10 mouse cellular contexts compared by ENCODE assay signal in genomic region chr7:141432741-141433516, GRCm38 (mm10). TPM values are rescaled to one million over a fixed set of nuclear protein-coding genes. Genes with fewer than 3 reads are reported as not detected.
DNase-seq lines count a peak whose midpoint lies in the region; ATAC-seq and TF ChIP-seq lines count a peak whose summit lies in the region.
"Had no signal": no experiment of that assay in that cellular context is flagged by ENCODE, and none has a peak within 500 bp of the region (broad histone marks: within the 10 kb centered on the region; RNA-seq: fewer than 3 reads in every experiment).

No protein-coding gene starts in this region.

- H3K4me1 ChIP-seq in heart, postnatal 0 days (ENCODE audit: control insufficient read depth, insufficient read depth): peaks cover 28% of the 10 kb centered on the region
- peaks cover 77% of the 10 kb centered on the region for H3K4me1 ChIP-seq in midbrain, embryonic 13.5 days (replicated peaks)

- H3K9me3 ChIP-seq in heart, postnatal 0 days (replicated peaks; ENCODE audit: control insufficient read depth, low read length): no peaks in the 10 kb centered on the region
- H3K9me3 ChIP-seq in midbrain, embryonic 13.5 days: no peaks in the 10 kb centered on the region

- no peak overlapping the region for H3K9ac ChIP-seq in heart, postnatal 0 days (replicated peaks; ENCODE audit: low read depth, low read length)
- peak overlapping the region; percentile 83 for H3K9ac ChIP-seq in midbrain, embryonic 13.5 days (replicated peaks)

- peaks cover 20% of the 10 kb centered on the region for H3K36me3 ChIP-seq in heart, postnatal 0 days (replicated peaks; ENCODE audit: control insufficient read depth, insufficient read depth, low read length)
- H3K36me3 ChIP-seq in midbrain, embryonic 13.5 days: peaks cover 37% of the 10 kb centered on the region

- peak; percentile 30; the same call in 1 of the 2 replicates for TF ChIP-seq CTCF in layer of hippocampus, adult 2 months (conservative IDR thresholded peaks at IDR 0.05)
- no peak for TF ChIP-seq CTCF in heart, postnatal 0 days (IDR thresholded peaks at IDR 0.05; ENCODE audit: low read depth)

- no peaks in the 10 kb centered on the region for H3K27me3 ChIP-seq in heart, postnatal 0 days (ENCODE audit: control insufficient read depth, insufficient read depth, low read length)
- no peaks in the 10 kb centered on the region for H3K27me3 ChIP-seq in midbrain, embryonic 13.5 days
- H3K27me3 ChIP-seq: Patski had no signal

- no peak for DNase-seq in layer of hippocampus, adult 2 months (ENCODE audit: low spot score in 2 of 2)
- DNase-seq in layer of hippocampus, adult 9-11 months: no peak
- DNase-seq in cerebellum, adult 11-12 months: peak; percentile 98
- no peak for DNase-seq in heart, postnatal 0 days (ENCODE audit: low spot score)
- DNase-seq in layer of hippocampus, adult 11-12 months (ENCODE audit: low spot score): no peak
- DNase-seq in left cerebral cortex, adult 8-10 months (ENCODE audit: low spot score in 2 of 2): no peak

- TF ChIP-seq EP300 in heart, postnatal 0 days (IDR thresholded peaks at IDR 0.05; ENCODE audit: low read depth): no peak

- no peak for ATAC-seq in heart, postnatal 0 days (ENCODE audit: insufficient read depth, low read depth)
- no peak for ATAC-seq in midbrain, embryonic 13.5 days
- ATAC-seq in megakaryocyte progenitor cell, adult 5-6 weeks (replicated peaks; ENCODE audit: poor library complexity): no peak
- ATAC-seq: Patski had no signal

- H3K27ac ChIP-seq in layer of hippocampus, adult 2 months: peak overlapping the region; percentile 97
- H3K27ac ChIP-seq in heart, postnatal 0 days (ENCODE audit: low read depth): peak overlapping the region; percentile 3; the same call in 1 of the 2 replicates
- H3K27ac ChIP-seq in midbrain, embryonic 13.5 days: no peak overlapping the region

- 76% methylated on average over 6 of the region's 6 CpGs for WGBS in heart, postnatal 0 days
- 91% methylated on average over 6 of the region's 6 CpGs for WGBS in midbrain, embryonic 13.5 days

- no peak overlapping the region for H3K4me2 ChIP-seq in heart, postnatal 0 days (ENCODE audit: low read depth, low read length)
- peak overlapping the region; percentile 93 for H3K4me2 ChIP-seq in midbrain, embryonic 13.5 days (replicated peaks)

- peak overlapping the region; percentile 63 for H3K4me3 ChIP-seq in layer of hippocampus, adult 2 months
- no peak overlapping the region for H3K4me3 ChIP-seq in heart, postnatal 0 days (ENCODE audit: low read depth, low read length)
- peak overlapping the region; percentile 64 for H3K4me3 ChIP-seq in midbrain, embryonic 13.5 days (replicated peaks)
- H3K4me3 ChIP-seq: erythroblast, embryonic 14.5 days had no signal

RNA-seq across cellular contexts. Expression of gene Cend1, which starts 3.6 kb away (rescaled TPM):
- 100 to 1,000 TPM; 251 to 263 TPM for total RNA-seq in layer of hippocampus, adult 2 months (2021)
- total RNA-seq in heart, postnatal 0 days (2014; rRNA removed; ENCODE audit: low replicate concordance): 0.27 and 3.2 TPM in 2 replicates
- 1.7 and 1.8 TPM in 2 replicates for polyA plus RNA-seq in heart, postnatal 0 days (2015; fragmentation: Nextera tagmentation; extraction: Ambion mirVana)
- 43.6 and 44.0 TPM in 2 replicates for polyA plus RNA-seq in midbrain, embryonic 13.5 days (2015; fragmentation: Nextera tagmentation; extraction: Ambion mirVana)
- total RNA-seq in megakaryocyte progenitor cell, adult 5-6 weeks (2015): not detected in 2 replicates
- not detected in 2 replicates for total RNA-seq in megakaryocyte progenitor cell, adult 5-6 weeks (2017)
- total RNA-seq in left cerebral cortex, adult 8-10 months (2022): 100 to 1,000 TPM; 286 to 326 (median 299) TPM
- polyA plus RNA-seq: erythroblast, embryonic 14.5 days had no signal

RNA-seq across cellular contexts. Expression of gene Slc25a22, which starts 4.8 kb away (rescaled TPM):
- total RNA-seq in layer of hippocampus, adult 2 months (2021): 100 to 1,000 TPM; 338 to 343 TPM
- total RNA-seq in heart, postnatal 0 days (2014; rRNA removed; ENCODE audit: low replicate concordance): 9.7 and 17.7 TPM in 2 replicates
- 11.8 and 13.1 TPM in 2 replicates for polyA plus RNA-seq in heart, postnatal 0 days (2015; fragmentation: Nextera tagmentation; extraction: Ambion mirVana)
- 71.3 and 72.1 TPM in 2 replicates for polyA plus RNA-seq in midbrain, embryonic 13.5 days (2015; fragmentation: Nextera tagmentation; extraction: Ambion mirVana)
- total RNA-seq in megakaryocyte progenitor cell, adult 5-6 weeks (2015): 15.5 and 19.8 TPM in 2 replicates
- 4.4 and 5.3 TPM in 2 replicates for total RNA-seq in megakaryocyte progenitor cell, adult 5-6 weeks (2017)
- 100 to 1,000 TPM; 245 to 266 (median 253) TPM for total RNA-seq in left cerebral cortex, adult 8-10 months (2022)

RNA-seq across cellular contexts. Expression of gene Pidd1, which starts 10.9 kb away (rescaled TPM):
- total RNA-seq in layer of hippocampus, adult 2 months (2021): 1 to 10 TPM; 1.1 to 1.7 TPM
- total RNA-seq in heart, postnatal 0 days (2014; rRNA removed; ENCODE audit: low replicate concordance): 0.15 and 2.0 TPM in 2 replicates
- polyA plus RNA-seq in heart, postnatal 0 days (2015; fragmentation: Nextera tagmentation; extraction: Ambion mirVana): 1.7 and 2.3 TPM in 2 replicates
- polyA plus RNA-seq in midbrain, embryonic 13.5 days (2015; fragmentation: Nextera tagmentation; extraction: Ambion mirVana): 6.3 and 7.1 TPM in 2 replicates
- 14.2 and 14.4 TPM in 2 replicates for total RNA-seq in megakaryocyte progenitor cell, adult 5-6 weeks (2015)
- 9.7 and 11.2 TPM in 2 replicates for total RNA-seq in megakaryocyte progenitor cell, adult 5-6 weeks (2017)
- total RNA-seq in left cerebral cortex, adult 8-10 months (2022): 1 to 10 TPM in 3 of 4 experiments, under 1 TPM in 1; 0.88 to 2.5 (median 1.3) TPM

RNA-seq across cellular contexts. Expression of gene Rplp2, which starts 14.2 kb away (rescaled TPM):
- 100 to 1,000 TPM; 548 to 575 TPM for total RNA-seq in layer of hippocampus, adult 2 months (2021)
- total RNA-seq in heart, postnatal 0 days (2014; rRNA removed; ENCODE audit: low replicate concordance): 302 and 309 TPM in 2 replicates
- polyA plus RNA-seq in heart, postnatal 0 days (2015; fragmentation: Nextera tagmentation; extraction: Ambion mirVana): 880 and 926 TPM in 2 replicates
- 787 and 794 TPM in 2 replicates for polyA plus RNA-seq in midbrain, embryonic 13.5 days (2015; fragmentation: Nextera tagmentation; extraction: Ambion mirVana)
- total RNA-seq in megakaryocyte progenitor cell, adult 5-6 weeks (2015): 2,968 and 3,129 TPM in 2 replicates
- total RNA-seq in megakaryocyte progenitor cell, adult 5-6 weeks (2017): 2,070 and 2,265 TPM in 2 replicates
- 100 to 1,000 TPM; 524 to 612 (median 563) TPM for total RNA-seq in left cerebral cortex, adult 8-10 months (2022)

RNA-seq across cellular contexts. Expression of gene Gatd1, which starts 19.0 kb away (rescaled TPM):
- total RNA-seq in layer of hippocampus, adult 2 months (2021): 10 to 100 TPM; 42.1 to 45.1 TPM
- total RNA-seq in heart, postnatal 0 days (2014; rRNA removed; ENCODE audit: low replicate concordance): 29.4 and 32.7 TPM in 2 replicates
- 19.9 and 24.2 TPM in 2 replicates for polyA plus RNA-seq in heart, postnatal 0 days (2015; fragmentation: Nextera tagmentation; extraction: Ambion mirVana)
- 55.1 and 63.8 TPM in 2 replicates for polyA plus RNA-seq in midbrain, embryonic 13.5 days (2015; fragmentation: Nextera tagmentation; extraction: Ambion mirVana)
- 21.9 and 25.9 TPM in 2 replicates for total RNA-seq in megakaryocyte progenitor cell, adult 5-6 weeks (2015)
- total RNA-seq in megakaryocyte progenitor cell, adult 5-6 weeks (2017): 13.5 and 16.3 TPM in 2 replicates
- total RNA-seq in left cerebral cortex, adult 8-10 months (2022): 10 to 100 TPM; 40.6 to 48.1 (median 44.6) TPM

Comparison
In these comparisons a context has a peak if more than half of its experiments do, and no peak if none do; other contexts are left out.
1. RNA of gene Cend1, which starts 3.6 kb away (total RNA-seq): 286 to 326 TPM in left cerebral cortex, adult 8-10 months and 251 to 263 TPM in layer of hippocampus, adult 2 months; 0.27 to 3.2 TPM in heart, postnatal 0 days and not detected in megakaryocyte progenitor cell, adult 5-6 weeks; every median in the first group is over 10 times any median in the second.
2. RNA of gene Slc25a22, which starts 4.8 kb away (total RNA-seq): 338 to 343 TPM in layer of hippocampus, adult 2 months and 245 to 266 TPM in left cerebral cortex, adult 8-10 months; 9.7 to 17.7 TPM in heart, postnatal 0 days and 4.4 to 19.8 TPM in megakaryocyte progenitor cell, adult 5-6 weeks; every median in the first group is over 10 times any median in the second.